Mouse (Mus musculus) stomach, embryonic 16.5 days (tissue): ENCODE results near the gene Gprc5c. TPM values are rescaled to one million over a fixed set of nuclear protein-coding genes. Genes with fewer than 3 reads are reported as not detected.

Experiments
- ATAC-seq: fragments of 200-750 bp; cut with Nextera tagmentation; 2 replicates; pipeline ENCODE4 v1.8.0; 2017; ENCODE audit warnings: moderate number of reproducible peaks, moderate TSS enrichment; ENCODE audit not compliant: insufficient read depth, low FRiP score
- H3K27ac ChIP-seq: fragments of 300-500 bp; sonication (generic); 2 replicates; pipeline ENCODE4 v1.5.1; 2014; ENCODE audit warnings: low read length
- H3K27me3 ChIP-seq: fragments of 300-500 bp; sonication (generic); 2 replicates; pipeline ENCODE4 v1.6.1; 2014; ENCODE audit warnings: low read length, control low read depth, mixed read lengths; ENCODE audit not compliant: control insufficient read depth, insufficient read depth
- H3K36me3 ChIP-seq: fragments of 300-500 bp; sonication (generic); 2 replicates; pipeline ENCODE4 v1.6.1; 2014; ENCODE audit warnings: low read length; ENCODE audit not compliant: control insufficient read depth, insufficient read depth
- H3K4me1 ChIP-seq: fragments of 300-500 bp; sonication (generic); 2 replicates; pipeline ENCODE4 v1.6.1; 2014; ENCODE audit warnings: low read length, control low read depth, mixed read lengths; ENCODE audit not compliant: control insufficient read depth, insufficient read depth
- H3K4me2 ChIP-seq: fragments of 300-500 bp; sonication (generic); 2 replicates; pipeline ENCODE4 v1.6.1; 2014; ENCODE audit warnings: low read depth, low read length, mixed read lengths
- H3K4me3 ChIP-seq: fragments of 300-500 bp; sonication (generic); replicated peaks from 2 replicates; pipeline ENCODE4 v1.5.1; 2014; ENCODE audit warnings: mild to moderate bottlenecking, low read length
- H3K9ac ChIP-seq: fragments of 300-500 bp; sonication (generic); 2 replicates; pipeline ENCODE4 v1.6.1; 2014; ENCODE audit warnings: low read length
- H3K9me3 ChIP-seq: fragments of 300-500 bp; sonication (generic); replicated peaks from 2 replicates; pipeline ENCODE4 v1.6.1; 2016; ENCODE audit warnings: low read length, control low read depth; ENCODE audit not compliant: control insufficient read depth
- WGBS: fragments of 180-500 bp; shearing (Covaris S2); extraction: QIAGEN DNeasy Blood & Tissue Kit; methylation state at CpG from one replicate; pipeline ENCODE4 v1.1.7; 2014; 5-methylcytosine and 5-hydroxymethylcytosine counted together
- polyA plus RNA-seq: library from polyadenylated mRNA; unstranded; fragments of >200 nt; fragmentation: Nextera tagmentation; extraction: Ambion mirVana; gene quantifications from 2 replicates; pipeline ENCODE4 v1.2.1, GENCODE M21; 2015

The Gprc5c gene
- polyA plus RNA-seq, 1 experiment from 2014 or later = 23.0 TPM

DNA sequence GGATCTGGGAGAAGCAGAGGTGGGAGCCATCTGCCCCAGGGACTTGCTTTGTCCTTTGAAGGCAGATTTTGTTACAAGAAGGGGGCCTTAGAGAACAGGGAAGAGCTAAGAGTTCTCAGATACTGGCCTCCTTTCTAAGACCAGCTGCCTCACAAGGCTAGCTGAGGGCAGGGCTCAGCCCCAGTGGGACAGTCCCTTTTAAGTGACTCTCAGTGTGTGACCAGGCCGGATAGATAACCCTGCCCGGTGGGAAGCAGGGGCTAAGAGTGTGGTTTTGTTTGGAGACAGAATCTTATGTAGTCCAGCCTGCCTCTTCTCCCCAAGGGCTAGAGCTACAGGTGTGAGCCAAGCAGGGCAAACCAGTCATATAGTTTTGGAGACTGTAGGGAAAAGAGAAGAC lies 1.4 kb upstream of the Gprc5c start:
- Histone ChIP-seq H3K27me3 (no peaks in the 10 kb centered on the region), H3K36me3 (no peaks in the 10 kb centered on the region), H3K4me1 (peaks cover 7% of the 10 kb centered on the region; the same call in 1 of the 2 replicates), H3K27ac (peak overlapping the region; percentile 90), H3K4me2 (no peak overlapping the region), H3K4me3 (no peak overlapping the region), H3K9ac (no peak overlapping the region), H3K9me3 (no peaks in the 10 kb centered on the region)
- ATAC-seq = no peak
- whole genome bisulfite sequencing = 24% methylated on average over 2 of the region's 2 CpGs

DNA sequence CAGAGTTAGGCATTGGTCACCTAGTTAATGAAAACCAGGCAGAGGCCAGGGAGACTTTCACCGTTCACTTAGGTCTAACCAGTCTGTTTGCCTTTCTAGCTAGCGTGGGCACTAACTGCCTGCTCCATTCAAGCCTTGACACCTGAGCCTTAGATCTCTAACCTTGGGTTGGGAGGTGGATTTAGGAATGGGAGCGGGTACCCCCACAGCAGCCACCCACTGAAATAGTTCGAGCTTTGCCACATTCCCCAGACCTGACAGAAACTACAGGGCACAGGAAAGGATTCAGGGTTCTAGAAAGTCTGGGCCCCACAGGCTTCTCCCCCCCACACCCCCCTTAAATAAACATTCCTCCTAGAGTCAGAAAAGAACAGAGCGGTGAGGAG lies 893 bp upstream of the Gprc5c start:
- ATAC-seq = peak; percentile 23; the same call in 1 of the 2 replicates
- Histone ChIP-seq H3K36me3 (no peaks in the 10 kb centered on the region), H3K9me3 (no peaks in the 10 kb centered on the region), H3K27me3 (no peaks in the 10 kb centered on the region), H3K4me2 (peak overlapping the region; percentile 89), H3K27ac (peak overlapping the region; percentile 90), H3K4me1 (peaks cover 4% of the 10 kb centered on the region; the same call in 1 of the 2 replicates), H3K9ac (peak overlapping the region; percentile 87; the same call in 1 of the 2 replicates), H3K4me3 (peak overlapping the region; percentile 76)
- 30% methylated on average over 5 of the region's 5 CpGs for WGBS

DNA sequence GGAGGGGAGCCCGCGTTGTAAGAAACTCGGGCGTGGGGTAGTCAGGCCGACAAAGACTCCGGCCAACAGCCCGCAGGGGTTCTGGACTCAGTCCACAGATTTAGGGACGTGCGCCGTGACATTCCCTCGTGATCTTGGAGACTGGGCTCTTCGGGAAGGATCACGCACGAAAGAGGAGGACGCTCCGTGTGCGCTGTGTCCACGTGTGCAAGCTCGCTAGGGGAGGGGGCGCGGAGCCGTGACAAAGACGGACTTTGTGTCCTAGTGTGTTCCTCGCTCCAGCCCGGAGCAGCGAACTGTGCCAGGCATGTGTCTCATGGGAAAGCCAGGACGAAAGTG lies 286 bp downstream of the Gprc5c start:
- Histone ChIP-seq H3K4me3 (peak overlapping the region; percentile 76), H3K4me2 (peak overlapping the region; percentile 89), H3K4me1 (peaks cover 4% of the 10 kb centered on the region; the same call in 1 of the 2 replicates), H3K9me3 (no peaks in the 10 kb centered on the region), H3K9ac (peak overlapping the region; percentile 87), H3K36me3 (no peaks in the 10 kb centered on the region), H3K27me3 (no peaks in the 10 kb centered on the region), H3K27ac (peak overlapping the region; percentile 90)
- peak; percentile 2; the same call in 1 of the 2 replicates for ATAC-seq
- WGBS = under 1% methylated on average over 27 of the region's 27 CpGs

GRCm38 (mm10) chr11:114851608-114852310 lies 807 bp downstream of the Gprc5c start:
- H3K4me2 ChIP-seq = peak overlapping the region; percentile 89
- no peaks in the 10 kb centered on the region for H3K27me3 ChIP-seq
- H3K36me3 ChIP-seq = no peaks in the 10 kb centered on the region
- ATAC-seq = peak; percentile 68
- WGBS = under 1% methylated on average over 60 of the region's 65 CpGs
- H3K4me3 ChIP-seq = peak overlapping the region; percentile 76
- H3K27ac ChIP-seq = peak overlapping the region; percentile 90
- peak overlapping the region; percentile 87 for H3K9ac ChIP-seq
- H3K9me3 ChIP-seq = no peaks in the 10 kb centered on the region
- H3K4me1 ChIP-seq = peaks cover 4% of the 10 kb centered on the region; the same call in 1 of the 2 replicates

DNA sequence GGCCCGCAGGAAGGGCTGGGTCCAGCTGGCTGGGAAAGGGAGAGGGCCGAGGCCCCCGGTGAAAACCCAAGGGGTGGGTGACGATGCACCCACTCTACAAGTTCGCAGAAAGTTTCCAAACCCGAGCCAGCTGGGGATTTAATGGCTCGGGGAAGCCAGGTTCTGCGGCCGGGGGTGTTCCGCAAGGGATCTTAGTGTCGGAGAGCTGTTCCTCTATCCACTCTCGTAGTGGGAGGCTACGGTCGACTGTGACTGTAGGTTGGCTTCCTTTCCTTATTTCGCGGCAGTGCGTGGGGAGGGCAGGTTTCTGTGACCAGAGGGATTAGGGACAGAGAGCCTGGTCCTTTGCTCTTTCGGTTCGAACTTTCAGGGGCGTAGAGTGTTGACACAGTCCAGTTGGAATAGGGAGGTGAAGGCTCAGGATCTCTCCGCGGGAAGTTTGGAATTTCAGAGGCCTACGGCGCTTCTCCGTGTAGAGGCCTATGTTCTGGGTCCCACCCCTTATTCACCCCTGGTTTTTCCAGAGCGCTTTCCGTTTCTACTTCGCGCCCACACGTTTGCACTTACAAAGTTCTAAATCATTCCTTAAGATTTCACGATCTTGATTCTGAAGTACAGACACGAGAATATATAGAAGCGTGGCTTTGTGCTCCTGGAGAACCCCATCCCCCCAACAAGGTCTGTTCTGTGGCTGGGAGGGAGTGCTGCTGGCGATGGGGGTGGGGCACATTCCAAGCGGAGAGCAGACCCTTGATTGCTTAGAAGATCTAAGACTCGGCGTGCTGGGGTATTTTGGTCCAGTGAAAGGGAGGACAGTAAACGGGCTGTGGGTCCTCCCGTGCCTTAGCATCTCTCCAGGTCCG lies 1.6 kb downstream of the Gprc5c start:
- Histone ChIP-seq H3K27me3 (no peaks in the 10 kb centered on the region), H3K36me3 (no peaks in the 10 kb centered on the region), H3K4me3 (peak overlapping the region; percentile 76), H3K4me2 (peak overlapping the region; percentile 89), H3K27ac (peak overlapping the region; percentile 90), H3K4me1 (peaks cover 4% of the 10 kb centered on the region; the same call in 1 of the 2 replicates), H3K9me3 (no peaks in the 10 kb centered on the region), H3K9ac (peak overlapping the region; percentile 87)
- ATAC-seq = 0 out of 2 replicates have a peak, but pooled peaks have one; percentile 18
- WGBS = 2% methylated on average over 40 of the region's 40 CpGs

DNA sequence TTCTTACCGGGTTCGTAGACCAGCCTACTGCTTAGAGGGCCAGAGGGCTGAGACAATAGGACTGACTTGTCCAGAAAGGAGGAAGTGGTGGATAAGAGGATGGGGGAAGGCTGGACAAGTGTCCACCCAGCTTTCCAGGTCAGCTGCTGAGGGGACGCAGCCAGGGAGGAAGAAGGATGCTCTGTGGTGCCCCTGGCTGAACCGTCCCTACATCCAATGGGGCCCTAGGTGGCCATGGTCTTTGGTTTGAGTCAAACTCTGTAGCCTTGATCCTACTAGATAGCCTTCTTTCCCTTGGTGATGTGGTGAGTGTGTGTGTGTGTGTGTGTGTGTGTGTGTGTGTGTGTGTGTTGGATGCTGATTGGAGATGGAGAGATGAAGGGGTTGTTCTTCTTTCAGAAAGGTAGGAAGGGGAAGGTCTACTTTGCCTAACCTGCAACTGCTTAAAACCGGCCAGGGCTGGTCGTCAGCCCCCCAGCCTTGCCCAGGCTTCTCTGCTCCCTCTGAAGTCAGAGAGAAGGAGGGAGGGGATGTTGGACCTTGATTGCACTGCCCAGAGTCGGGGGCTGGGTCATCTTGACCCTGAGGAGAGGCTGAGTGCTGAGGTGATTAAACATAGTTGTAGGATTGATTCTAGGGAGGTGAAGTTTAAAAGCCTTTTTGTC lies 2.4 kb downstream of the Gprc5c start:
- H3K27ac ChIP-seq = peak overlapping the region; percentile 90; the same call in 1 of the 2 replicates
- no peaks in the 10 kb centered on the region for H3K36me3 ChIP-seq
- H3K9ac ChIP-seq = peak overlapping the region; percentile 87
- peaks cover 4% of the 10 kb centered on the region; the same call in 1 of the 2 replicates for H3K4me1 ChIP-seq
- no peaks in the 10 kb centered on the region for H3K9me3 ChIP-seq
- H3K4me3 ChIP-seq = peak overlapping the region; percentile 76
- 27% methylated on average over 7 of the region's 7 CpGs for WGBS
- no peaks in the 10 kb centered on the region for H3K27me3 ChIP-seq
- H3K4me2 ChIP-seq = peak overlapping the region; percentile 89
- no peak for ATAC-seq

GRCm38 (mm10) chr11:114854581-114854980 lies 3.6 kb downstream of the Gprc5c start:
- H3K4me3 ChIP-seq = no peak overlapping the region

DNA sequence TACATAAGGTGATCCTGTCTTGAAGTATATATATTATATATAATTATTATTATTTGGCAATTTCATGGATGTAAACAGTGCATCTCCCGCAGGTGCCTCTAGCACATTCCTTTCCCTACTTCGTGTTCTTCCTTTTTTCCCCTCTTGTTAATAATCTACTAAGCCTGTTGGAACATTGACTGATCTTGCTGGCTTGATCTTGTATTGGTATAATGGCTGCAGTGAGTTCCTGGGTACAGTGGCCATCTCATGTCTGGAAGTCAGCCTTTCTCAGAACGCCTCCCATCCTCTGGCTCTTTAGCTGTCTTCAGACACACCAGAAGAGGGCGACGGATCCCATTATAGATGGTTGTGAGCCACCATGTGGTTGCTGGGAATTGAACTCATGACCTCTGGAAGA lies 5.2 kb downstream of the Gprc5c start:
- no peak overlapping the region for H3K27ac ChIP-seq

More at GRCm38 (mm10) chr11:114854581-114854980, 3.6 kb downstream of the Gprc5c start:
- H3K4me1 ChIP-seq = peaks cover 4% of the 10 kb centered on the region; the same call in 1 of the 2 replicates
- H3K9me3 ChIP-seq = no peaks in the 10 kb centered on the region
- H3K4me2 ChIP-seq = no peak overlapping the region
- H3K27ac ChIP-seq = no peak overlapping the region
- H3K36me3 ChIP-seq = no peaks in the 10 kb centered on the region
- WGBS = 68% methylated on average over 6 of the region's 6 CpGs
- ATAC-seq = no peak
- H3K27me3 ChIP-seq = no peaks in the 10 kb centered on the region
- no peak overlapping the region for H3K9ac ChIP-seq

More for the DNA sequence above, 5.2 kb downstream of the Gprc5c start:
- no peaks in the 10 kb centered on the region for H3K36me3 ChIP-seq
- no peak overlapping the region for H3K4me3 ChIP-seq
- 85% methylated on average over 5 of the region's 5 CpGs for WGBS
- H3K4me2 ChIP-seq = no peak overlapping the region
- no peaks in the 10 kb centered on the region for H3K9me3 ChIP-seq
- no peak overlapping the region for H3K9ac ChIP-seq
- no peaks in the 10 kb centered on the region for H3K27me3 ChIP-seq
- H3K4me1 ChIP-seq = no peaks in the 10 kb centered on the region
- no peak for ATAC-seq
